Mouse (Mus musculus) kidney, adult 11 months (tissue): ENCODE data around the gene Csnk2b.

Experiments
- DNase-seq: peaks from one replicate; pipeline ENCODE4 v3.0.0; 2022

Csnk2b gene

DNA sequence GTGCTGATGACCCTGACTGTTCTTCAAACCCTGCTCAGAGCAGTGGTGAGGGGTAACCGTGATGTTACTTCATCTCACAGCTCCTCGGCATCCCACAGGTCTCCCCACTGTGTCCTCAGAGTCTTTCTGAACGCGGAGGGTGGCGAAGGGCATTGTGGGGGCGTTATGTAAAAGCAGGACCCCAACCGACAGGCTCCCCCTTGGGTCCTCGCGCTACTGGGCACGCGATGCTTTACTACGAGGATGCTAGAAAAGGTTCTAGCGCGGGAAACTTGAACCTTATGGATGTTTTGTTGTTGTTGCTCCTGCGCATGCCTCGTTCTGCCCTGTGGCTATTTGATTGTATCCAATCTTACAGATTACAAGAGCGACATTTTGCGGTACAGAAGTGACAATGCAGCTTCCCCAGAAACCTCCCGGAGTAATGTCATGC is at the start of gene Csnk2b:
Csnk2b (minus strand) TSS at position 183 of the 433 bp plus-strand sequence.
- peak; percentile 59 for DNase-seq

DNA sequence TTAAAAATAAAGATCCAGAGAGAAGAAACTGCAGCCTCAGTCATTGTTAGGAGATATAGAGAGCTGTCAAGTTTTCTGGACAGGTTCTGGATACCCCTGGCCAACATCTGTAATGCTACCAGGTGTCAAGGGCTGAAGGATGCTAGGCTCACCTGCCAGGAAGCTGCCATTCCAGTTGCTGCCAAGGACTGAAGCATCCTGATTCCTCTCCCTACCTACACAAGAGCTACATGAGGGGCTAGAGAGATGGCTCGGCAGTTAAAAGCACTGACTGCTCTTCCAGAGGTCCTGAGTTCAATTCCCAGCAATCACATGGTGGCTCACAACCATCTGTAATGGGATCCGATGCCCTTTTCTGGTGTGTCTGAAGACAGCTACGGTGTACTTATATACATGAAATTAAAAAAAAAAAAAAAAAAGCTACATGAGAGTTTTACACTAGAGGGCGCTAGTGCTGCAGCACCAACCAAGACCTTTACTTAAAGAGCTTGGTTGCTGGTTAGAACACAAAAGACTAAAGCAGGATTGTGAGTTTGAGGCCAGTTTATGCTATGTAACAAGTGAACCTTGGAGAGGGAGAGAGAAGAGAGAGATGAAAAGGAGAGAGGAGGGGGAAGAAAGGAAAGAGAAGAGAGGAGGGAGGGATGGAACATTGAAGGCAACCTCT is 46.8 kb upstream of the Csnk2b start:
- no peak for DNase-seq

DNA sequence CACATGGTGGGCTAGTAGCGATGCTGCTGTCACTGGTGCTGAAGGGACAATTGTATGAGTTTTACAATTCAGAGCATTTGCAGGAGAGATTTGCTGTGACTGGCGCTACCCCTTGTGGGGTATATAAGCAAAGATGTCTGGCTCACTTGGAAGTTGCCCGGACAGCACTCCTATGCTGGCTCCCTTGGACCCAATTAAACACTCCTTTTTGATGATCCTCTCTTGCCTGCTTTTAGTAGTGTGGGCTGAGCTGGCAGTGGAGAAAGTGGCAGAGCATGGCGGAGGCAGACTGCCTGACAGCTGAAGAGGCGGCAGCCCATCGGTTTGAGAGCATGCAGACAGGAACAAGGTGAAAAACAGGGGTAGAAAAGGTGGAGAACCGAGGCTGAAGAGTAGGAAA is 45.9 kb upstream of the Csnk2b start:
- no peak for DNase-seq

GRCm38 (mm10) chr17:35166352-35167035 is 44.6 kb upstream of the Csnk2b start:
- peak; percentile 73 for DNase-seq

DNA sequence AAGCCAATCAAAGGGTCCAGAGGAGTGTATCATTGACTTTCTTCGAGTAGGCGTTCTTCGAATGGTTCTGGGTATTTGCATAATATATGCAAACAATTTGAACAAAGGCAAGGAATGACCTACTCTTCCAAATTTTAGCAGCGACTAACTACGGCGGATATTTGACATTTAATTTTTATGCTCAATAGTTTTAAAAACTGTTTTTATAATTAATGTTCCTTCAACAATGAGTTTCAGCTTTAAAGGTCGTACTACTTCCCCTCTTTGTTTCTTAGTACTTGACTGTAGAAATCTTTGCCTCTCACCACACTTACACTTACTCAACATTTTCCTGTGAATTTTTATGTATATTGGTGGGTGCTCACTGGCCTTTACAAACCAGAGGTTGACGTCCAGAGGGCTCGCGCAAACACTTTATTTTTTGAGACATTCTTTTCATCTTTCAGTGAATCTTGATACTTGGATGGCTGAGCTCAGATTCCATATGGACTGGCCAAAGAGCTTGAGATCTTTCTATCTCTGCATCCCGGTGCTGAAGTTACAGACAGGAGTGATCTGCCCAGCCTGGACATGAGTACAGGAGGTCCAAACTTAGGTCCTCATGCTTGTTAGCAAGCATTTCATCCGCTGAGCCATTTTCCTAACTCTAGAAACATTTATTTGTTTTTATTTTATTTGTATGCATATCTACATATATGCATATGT is 43.8 kb upstream of the Csnk2b start:
- no peak for DNase-seq

GRCm38 (mm10) chr17:35164568-35165450 is 43.0 kb upstream of the Csnk2b start, which contains the start of gene Prrc2a:
Gene Prrc2a (minus strand): TSS chr17:35164897.
- DNase-seq, result peak; percentile 99

DNA sequence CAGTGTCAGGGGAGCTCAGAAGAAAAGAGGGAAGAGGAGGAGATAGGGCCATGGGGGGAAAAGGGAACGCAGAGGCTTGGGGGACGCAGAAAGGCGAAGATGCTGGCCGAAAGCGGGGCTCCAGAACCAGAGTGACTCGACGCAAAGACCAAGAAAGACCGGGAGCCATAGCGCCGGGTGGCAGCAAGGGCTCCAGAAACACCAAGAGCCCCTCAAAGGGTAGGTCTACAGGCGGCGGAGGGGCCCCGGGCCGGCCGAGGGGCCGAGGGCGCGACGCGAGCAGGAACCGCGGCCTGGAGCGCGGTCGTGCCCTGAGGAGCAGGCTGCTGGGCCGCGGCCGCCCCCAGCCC is 42.3 kb upstream of the Csnk2b start:
- peak; percentile 40 for DNase-seq

- DNase-seq, result no peak
Observed at GRCm38 (mm10) chr17:35163326-35164081, 41.7 kb upstream of the Csnk2b start.

GRCm38 (mm10) chr17:35162730-35163129 is 40.9 kb upstream of the Csnk2b start:
- DNase-seq, result peak; percentile 53

DNA sequence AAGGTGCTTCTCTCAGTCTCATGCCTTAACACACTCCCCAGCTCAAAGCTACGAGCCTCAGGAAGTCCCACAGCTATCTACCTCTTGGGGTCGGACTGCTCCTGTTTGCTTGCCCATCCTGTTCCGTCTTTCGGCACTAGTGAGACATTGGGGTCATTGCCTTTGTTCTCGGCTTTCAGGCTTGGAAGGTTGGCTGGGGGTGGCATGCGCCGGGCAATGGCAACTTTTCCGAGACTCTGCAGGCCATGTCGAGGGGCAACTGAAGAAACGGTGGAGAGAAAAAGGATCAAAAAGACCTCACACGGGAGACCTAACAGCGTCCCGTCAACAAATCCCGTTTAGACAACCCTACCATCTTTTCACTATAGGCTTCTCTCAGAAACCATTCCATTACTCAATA is 40.3 kb upstream of the Csnk2b start:
- DNase-seq, result no peak

DNA sequence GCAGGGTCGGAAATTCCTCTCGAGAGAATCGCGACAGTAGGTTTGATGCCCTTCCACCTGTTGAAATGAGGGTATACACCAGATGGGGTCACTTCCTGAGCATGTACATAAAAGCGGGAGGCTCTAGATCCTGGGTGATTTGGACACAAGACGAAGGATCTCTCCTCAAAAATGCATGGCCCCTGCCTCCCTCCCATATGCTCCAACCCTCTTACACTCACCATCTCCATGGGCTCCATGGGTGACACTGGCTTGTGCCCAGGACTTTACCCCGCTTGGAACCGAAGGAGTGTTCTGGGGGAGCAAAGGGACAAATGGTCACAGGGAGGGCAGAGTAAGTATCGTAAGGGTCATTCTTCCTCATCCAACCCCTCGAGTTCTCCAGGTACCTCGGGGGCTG is 39.6 kb upstream of the Csnk2b start:
- DNase-seq, result no peak

- no peak for DNase-seq
Observed at GRCm38 (mm10) chr17:35159638-35160037, 37.8 kb upstream of the Csnk2b start.

GRCm38 (mm10) chr17:35158850-35159593 is 37.2 kb upstream of the Csnk2b start:
- no peak for DNase-seq

DNA sequence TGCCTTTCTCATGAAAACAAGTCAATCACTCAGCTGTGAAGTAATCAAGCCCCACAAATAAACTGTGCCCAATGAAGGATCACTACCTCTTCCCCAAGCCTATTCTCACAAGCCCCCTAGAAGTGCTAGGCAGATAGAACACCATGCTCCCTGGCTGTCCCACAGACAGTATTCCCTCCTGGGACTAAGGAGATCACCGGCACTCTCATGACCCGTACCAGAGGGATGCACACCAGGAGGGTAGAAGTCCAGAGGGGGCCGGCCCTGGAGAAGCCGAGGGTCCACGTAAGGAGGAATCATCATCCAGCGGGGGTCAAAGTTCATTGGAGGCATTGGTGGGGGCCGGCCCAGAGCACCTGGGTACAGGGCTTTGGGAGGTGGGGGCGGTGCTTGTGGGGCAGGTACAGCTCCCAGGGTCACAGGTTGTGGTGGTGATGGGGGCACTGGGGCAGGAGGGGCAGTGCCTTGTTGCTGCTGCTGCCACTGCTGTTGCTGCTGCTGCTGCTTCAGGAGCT is 35.9 kb upstream of the Csnk2b start:
- no peak for DNase-seq

GRCm38 (mm10) chr17:35157254-35157653 is 35.4 kb upstream of the Csnk2b start:
- no peak for DNase-seq

- no peak for DNase-seq
Observed at GRCm38 (mm10) chr17:35156461-35157200, 34.8 kb upstream of the Csnk2b start.

GRCm38 (mm10) chr17:35155451-35155850 is 33.6 kb upstream of the Csnk2b start:
- DNase-seq, result no peak

DNA sequence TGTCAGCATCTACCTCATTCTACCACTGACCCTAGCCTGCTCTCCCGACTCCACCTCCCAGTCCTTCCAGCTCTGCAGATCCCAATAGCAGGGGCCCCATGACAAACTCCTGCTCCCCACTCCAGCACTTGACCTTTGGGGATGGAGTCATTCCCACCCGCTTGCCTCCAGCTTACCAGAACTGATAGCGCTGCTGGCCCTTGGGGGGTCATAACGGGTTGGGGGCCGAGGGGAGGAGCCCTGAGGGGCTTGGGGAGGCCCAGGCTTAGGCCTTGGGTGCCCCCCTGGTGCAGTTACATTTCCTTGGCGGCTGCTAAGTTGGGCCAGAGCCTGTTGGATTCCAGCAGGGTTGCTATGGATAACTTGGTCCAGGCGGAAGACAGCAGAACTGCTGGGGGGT is 32.8 kb upstream of the Csnk2b start:
- no peak for DNase-seq

GRCm38 (mm10) chr17:35153931-35154330 is 32.1 kb upstream of the Csnk2b start:
- DNase-seq, result no peak

DNA sequence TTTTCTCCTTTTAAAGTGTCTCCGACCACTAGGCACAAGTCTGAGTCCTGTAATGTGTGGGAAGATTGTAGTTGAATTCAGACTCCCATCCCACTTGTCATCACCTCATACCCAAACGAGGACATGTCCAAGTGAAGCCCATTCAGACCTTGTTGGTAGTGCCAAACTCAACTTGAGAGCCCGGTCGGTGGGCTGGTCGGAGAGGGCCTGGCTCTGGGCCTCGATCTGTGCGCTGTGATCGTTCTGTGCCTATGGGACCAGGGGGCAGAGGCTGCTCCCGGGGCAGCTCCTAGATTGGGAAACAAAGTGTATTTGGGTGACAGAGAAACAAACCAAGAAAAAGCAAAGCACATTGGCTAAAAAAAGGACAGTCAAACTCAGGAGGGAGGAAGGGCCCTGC is 31.2 kb upstream of the Csnk2b start:
- no peak for DNase-seq
